Mouse (Mus musculus) midbrain, embryonic 11.5 days (tissue): ENCODE data around the gene Tasp1. TPM values are rescaled to one million over a fixed set of nuclear protein-coding genes. Genes with fewer than 3 reads are reported as not detected.

Experiments used
- ATAC-seq: fragments of 200-750 bp; cut with Nextera tagmentation; 2 replicates; pipeline ENCODE4 v1.8.0; 2017; ENCODE audit warnings: moderate TSS enrichment, moderate library complexity; ENCODE audit not compliant: low FRiP score
- DNase-seq: peaks from one replicate; pipeline ENCODE4 v3.0.0; 2015; ENCODE audit warnings: low spot score; ENCODE audit errors: missing footprints
- H3K27ac ChIP-seq: fragments of 300-500 bp; sonication (generic); 2 replicates; pipeline ENCODE4 v1.5.1; 2014; ENCODE audit warnings: low read depth, low read length
- H3K27me3 ChIP-seq: fragments of 300-500 bp; sonication (generic); 2 replicates; pipeline ENCODE4 v1.6.1; 2014; ENCODE audit warnings: mild to moderate bottlenecking, low read length, moderate library complexity, mixed read lengths; ENCODE audit not compliant: control insufficient read depth, insufficient read depth
- H3K36me3 ChIP-seq: fragments of 300-500 bp; sonication (generic); 2 replicates; pipeline ENCODE4 v1.6.1; 2014; ENCODE audit warnings: mild to moderate bottlenecking, low read length, moderate library complexity, mixed read lengths; ENCODE audit not compliant: control insufficient read depth, insufficient read depth
- H3K4me1 ChIP-seq: fragments of 300-500 bp; sonication (generic); 2 replicates; pipeline ENCODE4 v1.6.1; 2014; ENCODE audit warnings: low read length; ENCODE audit not compliant: control insufficient read depth, insufficient read depth
- H3K4me2 ChIP-seq: fragments of 300-500 bp; sonication (generic); 2 replicates; pipeline ENCODE4 v1.6.1; 2014; ENCODE audit warnings: mild to moderate bottlenecking, moderate library complexity
- H3K4me3 ChIP-seq: fragments of 300-500 bp; sonication (generic); 2 replicates; pipeline ENCODE4 v1.5.1; 2014; ENCODE audit warnings: low read depth, low read length
- H3K9ac ChIP-seq: fragments of 300-500 bp; sonication (generic); 2 replicates; pipeline ENCODE4 v1.6.1; 2014; ENCODE audit warnings: low read length
- H3K9me3 ChIP-seq: fragments of 300-500 bp; sonication (generic); 2 replicates; pipeline ENCODE4 v1.6.1; 2016; ENCODE audit warnings: low read length; ENCODE audit not compliant: control insufficient read depth
- WGBS: fragments of 180-500 bp; shearing (Covaris S2); extraction: QIAGEN DNeasy Blood & Tissue Kit; methylation state at CpG from one replicate; pipeline ENCODE4 v1.1.7; 2014; 5-methylcytosine and 5-hydroxymethylcytosine counted together
- polyA plus RNA-seq: library from polyadenylated mRNA; unstranded; fragments of >200 nt; fragmentation: Nextera tagmentation; extraction: Ambion mirVana; gene quantifications from 2 replicates; pipeline ENCODE4 v1.2.1, GENCODE M21; 2014

Tasp1 gene
- polyA plus RNA-seq, 1 experiment from 2014 or later = 14.8 TPM

- 83% methylated on average over 1 of the region's 1 CpGs for WGBS
- H3K4me1 ChIP-seq = 0 out of 2 replicates have a peak, but pooled peaks cover 3% of the 10 kb centered on the region
- H3K9me3 ChIP-seq = no peaks in the 10 kb centered on the region
- no peak overlapping the region for H3K4me3 ChIP-seq
- H3K9ac ChIP-seq = no peak overlapping the region
- H3K27me3 ChIP-seq = no peaks in the 10 kb centered on the region
- no peak for DNase-seq
- H3K4me2 ChIP-seq = no peak overlapping the region
- H3K36me3 ChIP-seq = no peaks in the 10 kb centered on the region
- H3K27ac ChIP-seq = no peak overlapping the region
- ATAC-seq = no peak
Observed at GRCm38 (mm10) chr2:139841359-139841758, 225.2 kb downstream of the Tasp1 start.

- 80% methylated on average over 5 of the region's 5 CpGs for WGBS
- no peaks in the 10 kb centered on the region for H3K36me3 ChIP-seq
- H3K9ac ChIP-seq = no peak overlapping the region
- H3K4me2 ChIP-seq = no peak overlapping the region
- H3K4me3 ChIP-seq = no peak overlapping the region
- no peak overlapping the region for H3K27ac ChIP-seq
- H3K9me3 ChIP-seq = no peaks in the 10 kb centered on the region
- no peak for ATAC-seq
- DNase-seq = no peak
- H3K27me3 ChIP-seq = no peaks in the 10 kb centered on the region
- 0 out of 2 replicates have a peak, but pooled peaks cover 3% of the 10 kb centered on the region for H3K4me1 ChIP-seq
Observed at GRCm38 (mm10) chr2:139840941-139841340, 225.7 kb downstream of the Tasp1 start.

DNA sequence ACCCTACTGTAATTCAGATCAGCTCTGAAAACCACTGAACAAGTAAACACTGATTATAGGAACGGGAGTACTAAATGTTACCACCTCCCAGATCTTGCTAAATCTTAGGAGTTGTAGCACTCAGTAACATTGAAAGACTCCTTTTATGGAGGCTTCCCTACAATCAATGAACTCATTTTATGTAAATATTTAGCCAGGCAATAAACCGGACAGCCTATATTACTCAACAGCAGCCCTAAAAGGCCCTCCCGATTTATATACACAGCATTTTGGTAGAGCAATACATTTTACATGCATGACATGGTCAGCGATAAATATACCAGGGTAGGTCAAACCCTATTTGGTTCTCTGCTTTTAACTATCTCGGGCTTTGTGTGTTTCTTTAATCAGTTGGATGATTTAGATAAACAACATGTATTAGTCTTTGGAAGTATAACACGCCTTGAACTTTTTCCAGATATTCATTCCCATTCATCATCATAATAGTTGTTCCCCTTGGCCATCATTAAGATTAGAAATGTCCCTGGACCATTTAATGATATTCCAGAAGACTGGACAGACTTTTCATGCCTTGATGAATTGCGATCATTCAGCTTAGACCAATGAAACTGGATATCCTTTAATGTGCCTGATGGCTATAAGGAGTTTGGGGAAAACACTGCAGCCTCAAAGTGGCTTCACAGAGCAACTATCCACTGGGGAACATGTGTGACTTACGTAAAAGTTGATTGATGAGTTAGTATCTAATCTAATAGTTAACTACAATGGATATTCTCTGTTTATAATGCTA, 244.8 kb downstream of the Tasp1 start:
- no peak for ATAC-seq

DNA sequence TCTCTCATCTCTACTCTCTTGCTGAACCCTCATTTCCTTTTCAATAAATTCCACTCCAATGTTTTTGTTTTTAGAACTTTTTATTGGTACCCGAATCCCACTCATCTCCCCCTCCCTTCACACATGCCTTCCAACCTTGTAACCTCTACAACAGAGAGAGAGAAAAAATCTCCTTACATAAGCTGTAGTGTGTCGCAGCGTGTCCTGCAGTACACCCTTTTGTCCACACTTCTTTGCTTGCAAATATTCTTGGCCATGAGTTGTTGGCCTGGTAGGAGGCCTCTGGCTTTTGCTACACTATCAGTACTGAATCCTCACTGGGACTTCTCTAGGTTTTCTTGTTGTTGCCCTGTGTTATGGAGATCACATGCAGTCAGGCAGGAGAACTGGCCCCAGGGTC, 249.3 kb downstream of the Tasp1 start:
- Histone ChIP-seq H3K9me3 (no peaks in the 10 kb centered on the region), H3K9ac (no peak overlapping the region), H3K4me1 (no peaks in the 10 kb centered on the region), H3K4me2 (no peak overlapping the region), H3K27me3 (no peaks in the 10 kb centered on the region), H3K27ac (no peak overlapping the region), H3K36me3 (no peaks in the 10 kb centered on the region), H3K4me3 (no peak overlapping the region)
- ATAC-seq (no peak), DNase-seq (no peak)
- WGBS = 87% methylated on average over 3 of the region's 3 CpGs

More for the DNA sequence above, 244.8 kb downstream of the Tasp1 start:
- no peak for DNase-seq
- H3K27me3 ChIP-seq = no peaks in the 10 kb centered on the region
- no peaks in the 10 kb centered on the region for H3K4me1 ChIP-seq
- no peak overlapping the region for H3K27ac ChIP-seq
- H3K9ac ChIP-seq = no peak overlapping the region
- 93% methylated on average over 8 of the region's 8 CpGs for WGBS
- H3K4me3 ChIP-seq = no peak overlapping the region
- no peak overlapping the region for H3K4me2 ChIP-seq
- no peaks in the 10 kb centered on the region for H3K36me3 ChIP-seq
- no peaks in the 10 kb centered on the region for H3K9me3 ChIP-seq

DNA sequence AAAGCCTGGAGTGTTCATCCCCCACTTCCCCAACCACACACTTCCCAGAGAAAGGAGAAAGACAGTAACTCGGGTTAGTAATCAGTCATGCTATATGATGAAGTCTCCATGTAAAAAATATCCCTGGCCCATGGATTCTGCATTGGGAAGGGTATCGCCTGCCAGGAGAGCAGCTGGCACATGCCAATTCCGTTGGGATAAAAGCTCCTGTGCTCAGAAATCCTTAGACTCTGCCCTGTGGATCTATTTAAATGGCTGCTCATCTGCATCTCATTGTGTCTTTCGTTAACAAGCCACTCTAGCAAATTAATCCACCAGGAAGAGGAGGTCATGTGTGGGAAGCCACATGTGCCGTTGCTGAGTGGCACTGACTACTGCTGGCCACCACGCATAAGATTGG, 258.7 kb downstream of the Tasp1 start:
- ATAC-seq = no peak
- Histone ChIP-seq H3K4me3 (no peak overlapping the region), H3K4me1 (no peaks in the 10 kb centered on the region), H3K36me3 (no peaks in the 10 kb centered on the region), H3K9ac (no peak overlapping the region), H3K27me3 (no peaks in the 10 kb centered on the region), H3K27ac (no peak overlapping the region), H3K9me3 (no peaks in the 10 kb centered on the region), H3K4me2 (no peak overlapping the region)
- DNase-seq = no peak
- 92% methylated on average over 6 of the region's 6 CpGs for WGBS

DNA sequence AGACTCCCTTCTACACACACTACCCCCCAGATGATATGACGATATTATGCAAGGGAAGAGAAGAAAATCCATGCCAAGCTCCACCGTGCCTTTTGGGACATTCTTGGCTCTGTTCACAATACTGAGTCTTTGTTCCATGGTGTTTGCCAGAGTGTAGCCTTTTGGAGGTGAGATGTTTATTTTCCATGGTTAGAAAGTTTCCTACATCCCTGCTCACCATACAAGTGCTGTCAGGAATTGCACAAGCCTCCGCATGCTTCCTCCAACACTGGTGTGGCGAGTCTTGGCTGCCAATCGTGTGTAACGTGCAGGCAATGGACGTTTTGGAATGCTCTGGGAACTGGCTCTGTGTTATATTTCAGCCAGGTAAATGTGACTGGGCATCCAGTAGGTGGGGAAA, 262.6 kb downstream of the Tasp1 start:
- no peak for ATAC-seq
- no peak for DNase-seq
- 87% methylated on average over 7 of the region's 7 CpGs for WGBS

GRCm38 (mm10) chr2:139792345-139793120, 274.1 kb downstream of the Tasp1 start:
- H3K4me1 ChIP-seq = no peaks in the 10 kb centered on the region
- DNase-seq (no peak), ATAC-seq (no peak)
- no peaks in the 10 kb centered on the region for H3K36me3 ChIP-seq
- H3K9me3 ChIP-seq = no peaks in the 10 kb centered on the region
- H3K9ac ChIP-seq = no peak overlapping the region
- WGBS = 81% methylated on average over 9 of the region's 9 CpGs
- H3K4me3 ChIP-seq = no peak overlapping the region
- H3K4me2 ChIP-seq = no peak overlapping the region
- no peaks in the 10 kb centered on the region for H3K27me3 ChIP-seq
- H3K27ac ChIP-seq = no peak overlapping the region

More for the DNA sequence above, 262.6 kb downstream of the Tasp1 start:
- no peaks in the 10 kb centered on the region for H3K4me1 ChIP-seq
- no peak overlapping the region for H3K9ac ChIP-seq
- no peak overlapping the region for H3K4me3 ChIP-seq
- H3K4me2 ChIP-seq = no peak overlapping the region
- no peaks in the 10 kb centered on the region for H3K9me3 ChIP-seq
- H3K36me3 ChIP-seq = no peaks in the 10 kb centered on the region
- H3K27me3 ChIP-seq = no peaks in the 10 kb centered on the region
- no peak overlapping the region for H3K27ac ChIP-seq

DNA sequence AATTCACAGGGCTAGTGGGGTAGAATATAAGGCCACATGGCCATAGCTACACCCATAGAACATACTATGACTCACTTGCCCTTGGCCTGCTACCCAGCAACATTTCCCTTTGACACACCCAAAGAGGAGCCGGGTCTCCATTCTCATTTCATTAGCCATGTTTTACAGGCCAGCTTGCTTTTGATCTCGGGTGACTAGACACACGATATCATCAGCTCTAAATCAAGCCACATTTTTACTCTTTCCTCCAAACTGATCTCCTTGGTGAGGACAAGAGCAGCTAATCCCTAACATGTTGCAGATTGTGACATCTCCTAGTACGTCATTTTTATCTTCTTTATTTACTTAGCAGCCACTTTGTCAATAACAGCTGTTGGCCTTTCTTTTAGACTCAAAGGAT, 277.9 kb downstream of the Tasp1 start:
- Histone ChIP-seq H3K4me2 (no peak overlapping the region), H3K36me3 (no peaks in the 10 kb centered on the region), H3K4me1 (no peaks in the 10 kb centered on the region), H3K9ac (no peak overlapping the region), H3K27ac (no peak overlapping the region), H3K27me3 (no peaks in the 10 kb centered on the region), H3K9me3 (no peaks in the 10 kb centered on the region), H3K4me3 (no peak overlapping the region)
- ATAC-seq = no peak
- WGBS = 75% methylated on average over 4 of the region's 4 CpGs
- DNase-seq = no peak

DNA sequence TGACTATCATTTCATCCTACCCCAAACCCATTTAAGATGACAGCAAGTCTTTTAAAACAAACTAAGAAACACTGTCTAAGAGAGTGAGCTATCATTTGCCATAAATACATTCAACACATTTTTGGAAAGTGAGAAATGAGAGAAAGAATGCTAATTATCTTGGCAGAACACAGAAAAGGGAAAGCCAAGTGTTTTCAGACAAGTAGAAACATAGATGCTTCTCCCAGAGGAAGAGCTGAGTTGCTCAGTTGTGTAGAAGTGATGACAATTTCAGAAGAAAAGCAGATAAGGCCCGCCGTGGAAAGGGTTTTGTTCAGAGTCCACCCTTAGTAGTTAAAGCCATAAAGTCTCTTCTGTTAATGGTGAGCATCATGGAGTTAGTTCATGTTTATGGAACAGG, 281.7 kb downstream of the Tasp1 start:
- Histone ChIP-seq H3K4me1 (no peaks in the 10 kb centered on the region), H3K4me3 (no peak overlapping the region), H3K27ac (no peak overlapping the region), H3K9ac (no peak overlapping the region), H3K9me3 (no peaks in the 10 kb centered on the region), H3K36me3 (no peaks in the 10 kb centered on the region), H3K4me2 (no peak overlapping the region), H3K27me3 (no peaks in the 10 kb centered on the region)
- DNase-seq (no peak), ATAC-seq (no peak)
- WGBS = 91% methylated on average over 2 of the region's 2 CpGs
